Mouse (Mus musculus) C2C12 (cell line): Measurements from ENCODE around the gene Arhgap28.

ENCODE experiments used
- CTCF ChIP-seq: IDR thresholded peaks from one replicate; pipeline ENCODE4 v1.5.1; 2011; ENCODE audit not compliant: control insufficient read depth, insufficient read depth, insufficient read length
- FOSL1 ChIP-seq: IDR thresholded peaks from one replicate; pipeline ENCODE4 v1.8.0; 2011; ENCODE audit warnings: mild to moderate bottlenecking, low read length; ENCODE audit not compliant: poor library complexity, insufficient read depth, severe bottlenecking
- MYOD1 ChIP-seq: IDR thresholded peaks from one replicate; pipeline ENCODE4 v1.6.1; 2011; ENCODE audit warnings: low read depth; ENCODE audit not compliant: control insufficient read depth, insufficient read length
- MYOG ChIP-seq: IDR thresholded peaks from one replicate; pipeline ENCODE4 v1.6.1; 2011; ENCODE audit not compliant: control insufficient read depth, insufficient read length; ENCODE audit errors: extremely low read depth
- USF1 ChIP-seq: IDR thresholded peaks from one replicate; pipeline ENCODE4 v1.6.1; 2011; ENCODE audit warnings: low read depth, mild to moderate bottlenecking, control low read depth, moderate library complexity

- TF ChIP-seq MYOD1 (no peak), CTCF (no peak), FOSL1 (no peak), USF1 (no peak), MYOG (no peak)
Measured at GRCm38 (mm10) chr17:67918201-67918600, 85.7 kb downstream of the Arhgap28 start.
